Mouse (Mus musculus) urinary bladder, postnatal 14 days (tissue): ENCODE measurements around the gene F2rl2.

Experiments
- DNase-seq: peaks from one replicate; pipeline ENCODE4 v3.0.0; 2021; ENCODE audit warnings: low spot score

The F2rl2 gene

DNA sequence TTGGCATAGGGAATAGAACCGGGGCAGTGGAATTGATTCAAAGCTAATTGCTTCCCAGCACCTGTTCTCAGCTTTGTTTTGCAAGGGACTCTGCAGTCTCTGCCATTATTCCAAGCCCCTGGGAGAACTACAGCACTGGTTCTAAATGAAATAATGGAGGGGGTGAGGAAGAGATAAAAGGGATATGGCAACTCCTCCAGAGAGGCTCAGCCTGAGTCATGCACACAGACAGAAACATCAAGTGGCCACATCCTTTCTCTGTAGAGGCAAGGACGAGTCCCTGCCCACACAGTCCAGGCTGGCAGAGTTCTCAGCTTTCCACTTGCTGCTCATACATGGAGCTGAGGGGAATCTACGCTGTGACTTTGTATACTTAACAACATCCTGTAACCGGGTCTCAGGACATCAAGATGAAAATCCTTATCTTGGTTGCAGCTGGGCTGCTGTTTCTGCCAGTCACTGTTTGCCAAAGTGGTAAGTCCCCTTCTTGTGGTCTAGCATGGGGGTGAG is at the start of gene F2rl2:
TSS of gene F2rl2 (plus strand) at position 200 of the 510 bp plus-strand sequence.
- DNase-seq = no peak

DNA sequence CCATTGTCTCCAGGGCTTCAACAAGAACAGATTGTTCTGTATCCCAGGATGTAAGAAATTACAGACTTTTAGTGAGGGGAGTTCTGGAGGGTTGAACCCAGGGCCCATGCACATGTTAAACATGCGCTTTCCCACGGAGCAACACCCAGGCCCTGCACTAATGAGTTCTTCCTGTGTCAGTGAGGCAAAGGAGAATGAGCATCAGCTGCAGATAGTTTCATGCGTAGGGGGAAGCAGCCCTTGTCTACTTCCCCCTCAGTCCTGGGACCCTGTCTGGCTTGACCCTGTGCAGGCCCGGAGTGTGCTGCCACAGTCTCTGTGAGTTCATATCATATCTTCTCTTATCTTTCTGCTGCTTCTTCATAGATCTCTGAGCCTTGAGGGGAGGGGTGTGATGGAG is 49.4 kb upstream of the F2rl2 start:
- no peak for DNase-seq

DNA sequence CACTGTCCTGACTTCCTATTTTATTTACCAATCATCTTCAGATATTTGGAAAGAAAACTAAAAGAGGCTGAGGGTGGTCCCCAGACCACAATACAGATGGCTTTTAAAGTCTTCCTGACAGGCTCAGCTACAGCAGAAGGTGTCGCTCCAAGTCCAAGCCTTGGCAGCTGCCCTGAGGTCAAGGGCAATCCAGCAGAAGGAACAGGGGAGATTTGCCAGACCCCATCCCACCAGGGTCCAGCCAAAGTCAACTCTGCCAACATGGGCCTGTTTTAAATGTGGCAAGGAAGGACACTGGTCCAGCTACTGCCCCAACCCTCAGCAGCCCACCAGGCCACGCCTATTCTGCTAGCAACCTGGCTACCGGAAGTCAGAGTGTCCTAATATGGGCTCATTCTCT is 46.7 kb upstream of the F2rl2 start:
- DNase-seq = no peak

- no peak for DNase-seq
These were observed 44.6 kb upstream of the F2rl2 start for GRCm38 (mm10) chr13:95651870-95652668.

DNA sequence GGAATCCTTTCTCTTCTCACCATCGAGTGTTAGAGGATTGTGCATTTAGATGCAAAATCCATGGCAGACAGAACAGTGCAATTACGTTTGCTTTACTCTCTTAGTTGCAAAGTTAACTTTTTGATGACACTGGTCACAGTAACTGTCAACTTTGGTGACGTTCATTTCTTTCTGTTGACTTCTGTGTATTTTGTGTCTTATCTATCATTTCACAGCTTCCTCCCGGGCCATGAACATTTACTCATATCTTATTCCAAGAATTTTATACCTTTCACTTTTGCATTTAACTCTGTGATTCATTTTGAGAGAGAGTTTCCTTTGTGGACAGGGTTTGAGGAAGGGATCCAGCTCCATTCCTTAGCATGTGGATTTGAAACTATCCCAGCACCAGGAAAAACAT is 43.0 kb upstream of the F2rl2 start:
- DNase-seq = no peak

DNA sequence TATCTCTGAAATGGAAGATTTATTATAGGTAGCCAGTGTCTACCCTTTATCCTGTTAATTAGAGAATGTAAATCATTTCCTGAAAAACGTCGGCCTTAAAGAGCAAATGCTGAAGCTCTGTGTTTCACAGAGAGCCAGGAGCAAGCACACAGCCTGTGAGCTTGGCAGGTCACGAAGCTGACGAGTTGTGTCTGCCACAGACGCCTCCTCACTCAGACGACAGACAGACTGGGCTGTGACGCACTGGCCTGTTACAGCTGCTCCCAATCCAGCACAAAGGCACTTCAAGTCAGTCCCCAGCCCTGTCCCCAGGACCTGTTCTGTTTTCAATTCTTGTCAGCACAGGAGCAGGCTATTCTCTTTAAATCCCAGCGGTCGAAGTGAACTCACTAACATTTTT is 41.4 kb upstream of the F2rl2 start:
- DNase-seq = no peak

GRCm38 (mm10) chr13:95657171-95657570 is 39.5 kb upstream of the F2rl2 start:
- no peak for DNase-seq

GRCm38 (mm10) chr13:95659432-95659831 is 37.2 kb upstream of the F2rl2 start:
- DNase-seq = no peak

DNA sequence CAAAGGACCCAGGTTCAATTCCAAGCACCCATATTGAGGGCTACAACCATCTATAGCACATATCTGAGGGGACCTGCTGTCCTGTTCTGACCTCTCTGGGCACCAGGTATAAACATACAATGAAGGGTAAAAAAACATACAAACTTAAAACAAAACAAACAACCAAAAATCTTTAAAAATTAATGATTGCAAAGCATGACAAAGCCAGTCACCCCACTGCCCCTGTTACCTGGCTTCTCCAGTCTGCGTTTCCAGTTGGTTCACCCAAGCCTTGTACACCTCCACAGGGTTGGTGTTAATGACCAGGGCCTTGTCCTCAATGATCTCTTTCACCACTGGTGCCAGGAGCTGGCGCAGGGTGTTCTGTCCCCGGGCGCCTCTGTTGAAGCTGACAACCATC is 32.8 kb upstream of the F2rl2 start:
- no peak for DNase-seq

DNA sequence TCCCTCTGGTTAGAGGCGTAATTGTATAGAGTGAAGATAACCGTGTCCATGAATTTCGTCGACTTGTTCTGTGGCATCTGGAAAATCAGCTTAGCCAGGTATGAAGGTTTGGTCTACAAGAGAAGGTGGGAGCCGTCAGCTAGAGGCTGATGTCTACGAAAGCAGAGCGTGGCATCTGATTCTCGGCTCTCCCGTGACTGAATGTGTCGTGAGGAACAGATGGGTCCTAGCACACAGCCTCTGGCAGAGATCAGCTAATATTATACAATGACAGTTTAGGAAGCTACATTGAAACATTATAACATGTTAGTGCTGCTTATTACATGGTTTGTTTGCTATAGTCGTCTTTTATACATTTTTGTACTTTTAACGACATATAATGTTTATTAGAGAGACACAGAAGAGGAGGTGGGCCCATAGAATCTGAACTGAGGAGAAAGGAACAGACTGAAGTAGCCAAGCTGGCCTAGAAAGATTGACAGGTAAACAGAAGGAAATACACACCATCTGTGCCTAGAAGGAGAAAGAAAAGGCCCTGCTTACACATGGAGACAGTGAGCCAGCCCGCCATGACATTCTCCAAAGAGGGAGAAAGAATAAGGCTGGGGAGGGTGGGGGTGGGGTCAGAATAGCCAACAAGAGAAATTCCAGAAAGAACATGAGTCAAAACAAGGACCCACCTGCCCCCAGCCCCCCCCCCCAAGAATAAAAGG is 30.9 kb upstream of the F2rl2 start:
- DNase-seq = no peak

DNA sequence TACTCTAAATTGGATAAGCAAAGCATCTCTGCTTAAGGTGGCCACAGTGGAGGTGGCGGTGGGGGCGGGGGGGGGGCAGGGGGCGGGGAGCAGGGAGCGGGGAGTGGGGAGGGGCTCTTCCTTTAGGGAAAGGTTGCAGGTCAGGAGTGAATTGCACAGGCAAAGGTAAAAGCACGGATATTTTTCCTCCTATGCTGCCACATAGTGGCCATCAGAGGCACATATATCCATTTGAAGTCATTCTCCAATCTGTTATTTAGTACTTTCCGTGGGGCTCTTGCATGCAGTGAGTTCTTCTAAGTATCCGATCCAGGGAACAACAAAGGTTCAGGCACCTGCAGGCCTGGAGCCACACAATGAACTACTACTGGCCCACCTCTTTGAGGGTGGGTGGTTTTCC is 29.4 kb upstream of the F2rl2 start:
- DNase-seq = no peak

- no peak for DNase-seq
These were observed 26.1 kb upstream of the F2rl2 start for GRCm38 (mm10) chr13:95670534-95670933.

DNA sequence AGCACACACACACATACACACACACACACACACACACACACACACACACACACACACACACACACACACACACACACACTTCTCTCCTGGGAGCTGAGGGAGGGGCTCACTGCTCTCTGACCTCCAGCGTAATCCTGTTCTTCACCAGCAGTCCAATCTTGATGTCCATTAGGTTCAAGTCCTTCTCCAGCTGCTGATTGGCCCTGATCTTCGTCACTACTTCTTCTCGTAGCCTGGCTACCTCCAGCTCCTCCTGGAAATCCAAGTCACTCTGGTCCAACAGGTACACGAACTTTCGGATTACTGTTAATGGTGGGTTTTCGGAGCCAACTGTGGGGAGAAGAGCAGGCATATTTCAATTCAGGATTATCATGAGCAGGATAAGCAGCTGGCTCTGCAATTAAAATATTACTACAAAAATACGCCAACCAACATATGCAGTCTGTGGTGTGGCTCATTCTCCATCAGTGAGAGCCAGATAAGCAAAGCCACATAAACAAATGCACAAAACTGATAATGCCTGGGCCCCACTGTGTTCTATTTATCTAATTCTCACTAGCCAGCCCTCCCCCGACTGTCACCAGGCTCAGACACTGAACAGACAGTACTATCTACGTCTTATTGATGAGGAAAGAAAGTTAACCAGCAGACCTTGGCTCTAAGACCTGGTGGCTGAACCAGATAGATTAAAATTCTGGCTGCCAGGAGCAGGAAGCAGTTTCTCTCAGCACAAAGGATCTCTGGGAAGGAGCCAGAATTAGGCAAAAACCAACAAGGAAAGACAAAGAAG is 25.4 kb upstream of the F2rl2 start:
- DNase-seq = no peak

- DNase-seq = no peak
These were observed 24.3 kb upstream of the F2rl2 start for GRCm38 (mm10) chr13:95672372-95672771.

DNA sequence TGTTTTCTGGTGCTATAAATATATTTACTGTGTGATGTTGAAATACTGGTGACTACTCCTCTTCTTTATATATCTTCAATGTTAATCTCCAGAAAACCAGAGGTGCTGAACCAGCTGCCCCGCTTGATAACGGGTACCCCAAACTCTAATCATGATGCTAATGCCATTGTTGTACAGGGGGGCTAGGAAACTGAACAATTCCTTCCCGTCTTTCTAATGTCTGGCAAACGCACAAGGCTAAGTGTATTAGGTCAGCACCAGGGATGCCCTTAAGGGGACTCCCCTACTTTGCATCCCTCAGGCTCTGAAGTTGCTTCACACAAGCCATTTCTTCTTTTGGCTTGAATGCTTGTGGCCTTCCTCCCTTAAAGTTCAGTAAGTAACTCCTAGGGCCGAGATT is 17.6 kb upstream of the F2rl2 start:
- no peak for DNase-seq

DNA sequence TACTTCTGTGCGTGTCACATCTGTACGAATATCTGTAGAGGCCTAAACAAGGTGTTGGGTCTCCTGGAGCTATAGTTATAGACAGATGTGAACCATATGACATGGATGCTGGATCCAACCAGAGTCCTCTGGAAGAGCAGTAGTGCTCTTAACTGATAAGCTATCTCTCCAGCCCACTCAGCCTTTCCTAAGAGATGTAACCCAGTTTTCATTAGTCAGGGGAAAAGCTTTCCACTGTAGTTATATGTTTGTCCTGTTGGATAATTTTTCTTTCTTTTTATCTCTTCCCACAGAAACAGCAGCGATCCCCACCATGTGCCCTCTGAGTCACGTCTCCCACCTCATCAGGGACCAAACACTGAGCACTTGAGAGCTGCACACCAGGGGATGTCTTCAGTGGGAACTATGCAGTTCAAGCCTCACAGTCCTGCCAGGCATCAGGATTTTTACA is 17.1 kb upstream of the F2rl2 start:
- no peak for DNase-seq

- DNase-seq = no peak
These were observed 11.9 kb upstream of the F2rl2 start for GRCm38 (mm10) chr13:95684656-95685244.

GRCm38 (mm10) chr13:95685736-95686135 is 10.9 kb upstream of the F2rl2 start:
- DNase-seq = no peak

- DNase-seq = no peak
These were observed 8.1 kb upstream of the F2rl2 start for GRCm38 (mm10) chr13:95688576-95688975.

DNA sequence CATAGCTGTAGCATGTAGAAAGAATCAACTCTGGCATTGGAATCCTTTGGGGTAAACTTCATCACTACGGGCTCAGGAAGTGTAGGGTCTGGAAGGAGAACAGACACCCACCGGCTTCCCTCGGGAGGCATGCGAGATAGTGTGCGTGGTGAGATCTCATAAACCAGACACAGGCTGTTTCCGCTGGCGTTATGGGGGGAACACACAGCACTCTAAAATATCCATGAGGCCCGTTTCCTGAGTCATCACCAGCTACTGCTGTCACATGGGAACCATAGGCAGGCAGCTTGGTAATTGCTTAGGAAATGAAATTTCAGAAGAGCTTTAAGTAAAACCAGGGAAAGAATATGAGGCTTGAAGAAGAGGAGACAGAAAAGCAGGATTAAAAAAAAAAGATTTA is 4.5 kb upstream of the F2rl2 start:
- no peak for DNase-seq

GRCm38 (mm10) chr13:95696120-95696653 is 466 bp upstream of the F2rl2 start:
- no peak for DNase-seq

- no peak for DNase-seq
These were observed 1.2 kb downstream of the F2rl2 start for GRCm38 (mm10) chr13:95697874-95698273.
